Mouse (Mus musculus): Measurements from ENCODE around the gene Scarb2. TPM values are rescaled to one million over a fixed set of nuclear protein-coding genes. Genes with fewer than 3 reads are reported as not detected.
A peak's percentile ranks its signal among the peaks of the same experiment; 100 is the strongest.
"Not testable (repeated sequence)": the region's sequence is repeated elsewhere in the genome, so short reads cannot be mapped to it uniquely, and the experiment has no call there.

Scarb2 gene
- polyA plus RNA-seq, 1 experiment = 8.4 TPM

GRCm38 (mm10) chr5:92524821-92525258 lies 18.2 kb upstream of the Scarb2 start:
- WGBS = 11% methylated on average over 6 of the region's 6 CpGs
- Histone ChIP-seq H3K4me1 (ENCODE audit: control insufficient read depth, insufficient read depth, insufficient read length, low read length) (peaks cover 6% of the 10 kb centered on the region), H3K27me3 (ENCODE audit: control insufficient read depth, insufficient read depth, low read length) (no peaks in the 10 kb centered on the region), H3K4me3 (ENCODE audit: low read depth, low read length) (no peak overlapping the region), H3K27ac (ENCODE audit: insufficient read depth, low read depth, low read length) (no peak overlapping the region), H3K36me3 (ENCODE audit: control insufficient read depth, insufficient read depth, low read length) (no peaks in the 10 kb centered on the region)
- TF ChIP-seq POLR2A (IDR thresholded peaks at IDR 0.05; ENCODE audit: low read depth, low read length) (no peak), CTCF (IDR thresholded peaks at IDR 0.05; ENCODE audit: extremely low read depth, insufficient read length, insufficient replicate concordance, low read depth, low read length) (no peak)

- not testable (repeated sequence) for H3K36me3 ChIP-seq (ENCODE audit: control insufficient read depth, insufficient read depth, low read length); H3K4me1 ChIP-seq (ENCODE audit: control insufficient read depth, insufficient read depth, insufficient read length, low read length); H3K27ac ChIP-seq (ENCODE audit: insufficient read depth, low read depth, low read length); H3K4me3 ChIP-seq (ENCODE audit: low read depth, low read length); H3K27me3 ChIP-seq (ENCODE audit: control insufficient read depth, insufficient read depth, low read length)
- WGBS = 55% methylated on average over 2 of the region's 2 CpGs
Measured at GRCm38 (mm10) chr5:92521131-92521530, 14.5 kb upstream of the Scarb2 start.

- H3K4me3 ChIP-seq (ENCODE audit: low read depth, low read length) = no peak overlapping the region
- H3K36me3 ChIP-seq (ENCODE audit: control insufficient read depth, insufficient read depth, low read length) = no peaks in the 10 kb centered on the region
- H3K27ac ChIP-seq (ENCODE audit: insufficient read depth, low read depth, low read length) = no peak overlapping the region
- H3K27me3 ChIP-seq (ENCODE audit: control insufficient read depth, insufficient read depth, low read length) = no peaks in the 10 kb centered on the region
- TF ChIP-seq CTCF (IDR thresholded peaks at IDR 0.05; ENCODE audit: extremely low read depth, insufficient read length, insufficient replicate concordance, low read depth, low read length) (no peak), POLR2A (IDR thresholded peaks at IDR 0.05; ENCODE audit: low read depth, low read length) (no peak)
- H3K4me1 ChIP-seq (ENCODE audit: control insufficient read depth, insufficient read depth, insufficient read length, low read length) = peaks cover 5% of the 10 kb centered on the region; the same call in 1 of the 2 replicates
- WGBS = 42% methylated on average over 5 of the region's 5 CpGs
Measured at GRCm38 (mm10) chr5:92512066-92512465, 5.4 kb upstream of the Scarb2 start.

- Histone ChIP-seq H3K27me3 (ENCODE audit: control insufficient read depth, insufficient read depth, low read length) (no peaks in the 10 kb centered on the region), H3K27ac (ENCODE audit: insufficient read depth, low read depth, low read length) (no peak overlapping the region), H3K4me3 (ENCODE audit: low read depth, low read length) (no peak overlapping the region), H3K4me1 (ENCODE audit: control insufficient read depth, insufficient read depth, insufficient read length, low read length) (peaks cover 5% of the 10 kb centered on the region; the same call in 1 of the 2 replicates), H3K36me3 (ENCODE audit: control insufficient read depth, insufficient read depth, low read length) (no peaks in the 10 kb centered on the region)
- TF ChIP-seq POLR2A (IDR thresholded peaks at IDR 0.05; ENCODE audit: low read depth, low read length) (no peak), CTCF (IDR thresholded peaks at IDR 0.05; ENCODE audit: extremely low read depth, insufficient read length, insufficient replicate concordance, low read depth, low read length) (no peak)
Measured at GRCm38 (mm10) chr5:92511256-92511655, 4.6 kb upstream of the Scarb2 start.

GRCm38 (mm10) chr5:92508853-92509252 lies 2.2 kb upstream of the Scarb2 start:
- Histone ChIP-seq H3K4me1 (ENCODE audit: control insufficient read depth, insufficient read depth, insufficient read length, low read length) (peaks cover 12% of the 10 kb centered on the region; the same call in 1 of the 2 replicates), H3K36me3 (ENCODE audit: control insufficient read depth, insufficient read depth, low read length) (no peaks in the 10 kb centered on the region), H3K27ac (ENCODE audit: insufficient read depth, low read depth, low read length) (no peak overlapping the region), H3K4me3 (ENCODE audit: low read depth, low read length) (no peak overlapping the region), H3K27me3 (ENCODE audit: control insufficient read depth, insufficient read depth, low read length) (no peaks in the 10 kb centered on the region)
- TF ChIP-seq POLR2A (IDR thresholded peaks at IDR 0.05; ENCODE audit: low read depth, low read length) (no peak), CTCF (IDR thresholded peaks at IDR 0.05; ENCODE audit: extremely low read depth, insufficient read length, insufficient replicate concordance, low read depth, low read length) (no peak)
- 74% methylated on average over 5 of the region's 5 CpGs for WGBS

GRCm38 (mm10) chr5:92506301-92506729 lies 318 bp downstream of the Scarb2 start:
- Histone ChIP-seq H3K4me3 (ENCODE audit: low read depth, low read length) (no peak overlapping the region), H3K4me1 (ENCODE audit: control insufficient read depth, insufficient read depth, insufficient read length, low read length) (peaks cover 11% of the 10 kb centered on the region; the same call in 1 of the 2 replicates), H3K27ac (ENCODE audit: insufficient read depth, low read depth, low read length) (no peak overlapping the region), H3K36me3 (ENCODE audit: control insufficient read depth, insufficient read depth, low read length) (no peaks in the 10 kb centered on the region), H3K27me3 (ENCODE audit: control insufficient read depth, insufficient read depth, low read length) (no peaks in the 10 kb centered on the region)
- WGBS = 25% methylated on average over 4 of the region's 4 CpGs
- TF ChIP-seq POLR2A (IDR thresholded peaks at IDR 0.05; ENCODE audit: low read depth, low read length) = no peak
- no peak for TF ChIP-seq CTCF (IDR thresholded peaks at IDR 0.05; ENCODE audit: extremely low read depth, insufficient read length, insufficient replicate concordance, low read depth, low read length)

- Histone ChIP-seq H3K36me3 (ENCODE audit: control insufficient read depth, insufficient read depth, low read length) (no peaks in the 10 kb centered on the region), H3K27me3 (ENCODE audit: control insufficient read depth, insufficient read depth, low read length) (no peaks in the 10 kb centered on the region), H3K4me1 (ENCODE audit: control insufficient read depth, insufficient read depth, insufficient read length, low read length) (peaks cover 10% of the 10 kb centered on the region; the same call in 1 of the 2 replicates), H3K4me3 (ENCODE audit: low read depth, low read length) (peak overlapping the region; percentile 93), H3K27ac (ENCODE audit: insufficient read depth, low read depth, low read length) (peak overlapping the region; percentile 97)
- TF ChIP-seq POLR2A (IDR thresholded peaks at IDR 0.05; ENCODE audit: low read depth, low read length) = peak; percentile 89
- peak; percentile 68 for TF ChIP-seq CTCF (IDR thresholded peaks at IDR 0.05; ENCODE audit: extremely low read depth, insufficient read length, insufficient replicate concordance, low read depth, low read length)
- under 1% methylated on average over 48 of the region's 48 CpGs for WGBS
Measured at GRCm38 (mm10) chr5:92505402-92505865, 1.2 kb downstream of the Scarb2 start.
